Mouse (Mus musculus): Measurements from ENCODE around the gene Agpat4.

GRCm38 (mm10) chr17:12131581-12131980 lies 13.1 kb downstream of the Agpat4 start:
- TF ChIP-seq GATA1 (IDR thresholded peaks at IDR 0.05; ENCODE audit: borderline replicate concordance, low read length) = no peak
- TF ChIP-seq FLI1 (IDR thresholded peaks at IDR 0.05; ENCODE audit: low read length) = no peak
